20 mouse cellular contexts compared by ENCODE assay signal in the genomic region with DNA sequence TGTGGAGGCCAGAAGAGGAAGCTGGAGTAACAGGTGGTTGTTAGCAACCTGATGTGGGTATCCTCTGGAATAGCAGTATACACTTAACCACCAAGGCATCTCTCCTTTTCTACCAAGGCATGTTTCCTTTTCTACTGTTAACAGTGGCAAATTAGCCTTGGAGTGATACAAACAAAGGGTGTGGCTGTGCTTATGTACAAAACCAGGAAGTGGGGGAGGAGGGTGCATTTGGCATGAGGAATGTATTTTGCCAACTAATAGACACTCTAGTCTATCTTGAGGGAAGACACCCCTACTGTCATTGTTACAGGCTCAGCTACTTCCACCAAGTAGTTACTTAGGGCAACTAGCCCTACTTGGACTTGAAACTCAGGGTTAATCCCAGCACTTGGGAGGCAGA. TPM values are rescaled to one million over a fixed set of nuclear protein-coding genes. Genes with fewer than 3 reads are reported as not detected.
"Had no signal": no experiment of that assay in that cellular context is flagged by ENCODE, and none has a peak within 500 bp of the region (broad histone marks: within the 10 kb centered on the region; RNA-seq: fewer than 3 reads in every experiment).

No protein-coding gene starts in this region.

- H3K27ac ChIP-seq: limb, embryonic 15.5 days; liver, embryonic 12.5 days; liver, embryonic 14.5 days; lung, embryonic 15.5 days; macrophage; midbrain, embryonic 13.5 days; midbrain, embryonic 15.5 days; neural tube, embryonic 13.5 days; neural tube, embryonic 15.5 days; stomach, embryonic 15.5 days; stomach, postnatal 0 days had no signal

- H3K9ac ChIP-seq: limb, embryonic 15.5 days; liver, embryonic 12.5 days; liver, embryonic 14.5 days; lung, embryonic 15.5 days; midbrain, embryonic 13.5 days; midbrain, embryonic 15.5 days; neural tube, embryonic 13.5 days; neural tube, embryonic 15.5 days; stomach, embryonic 15.5 days had no signal

- H3K9me3 ChIP-seq: limb, embryonic 15.5 days; liver, embryonic 12.5 days; lung, embryonic 15.5 days; megakaryocyte, embryonic 14.5 days; midbrain, embryonic 13.5 days; midbrain, embryonic 15.5 days; neural tube, embryonic 13.5 days; neural tube, embryonic 15.5 days; stomach, embryonic 15.5 days had no signal

- DNase-seq: retina, postnatal 1 day; right cerebral cortex, adult 18-20 months; thymus, adult 2 months; thymus, postnatal 25 days had no signal

- H3K4me3 ChIP-seq: limb, embryonic 15.5 days; liver, embryonic 12.5 days; lung, embryonic 15.5 days; megakaryocyte, embryonic 14.5 days; midbrain, embryonic 13.5 days; midbrain, embryonic 15.5 days; neural tube, embryonic 13.5 days; neural tube, embryonic 15.5 days; stomach, embryonic 15.5 days had no signal

- H3K4me2 ChIP-seq: limb, embryonic 15.5 days; liver, embryonic 12.5 days; lung, embryonic 15.5 days; midbrain, embryonic 11.5 days; midbrain, embryonic 13.5 days; midbrain, embryonic 15.5 days; neural tube, embryonic 13.5 days; neural tube, embryonic 15.5 days; stomach, embryonic 15.5 days had no signal

- H3K4me1 ChIP-seq: limb, embryonic 15.5 days; stomach, embryonic 15.5 days had no signal

- H3K27me3 ChIP-seq: limb, embryonic 15.5 days; liver, embryonic 12.5 days; lung, embryonic 15.5 days; megakaryocyte, embryonic 14.5 days; midbrain, embryonic 13.5 days; midbrain, embryonic 15.5 days; neural tube, embryonic 13.5 days; neural tube, embryonic 15.5 days; stomach, embryonic 15.5 days had no signal

- ATAC-seq: liver, embryonic 12.5 days; midbrain, embryonic 13.5 days; midbrain, embryonic 15.5 days had no signal

RNA-seq across cellular contexts. Expression of a gene that starts 10.1 kb away (rescaled TPM):
- polyA plus RNA-seq: liver, adult 2 months; liver, embryonic 12.5 days; liver, embryonic 16.5 days; macrophage; spleen, adult 2 months; thymus, adult 2 months had no signal
